Mouse (Mus musculus) forebrain, embryonic 16.5 days (tissue): Measurements from ENCODE around the gene Chst10. TPM values are rescaled to one million over a fixed set of nuclear protein-coding genes. Genes with fewer than 3 reads are reported as not detected.
A peak's percentile ranks its signal among the peaks of the same experiment; 100 is the strongest.

Source experiments
- ATAC-seq: fragments of 200-750 bp; cut with Nextera tagmentation; 2 replicates; pipeline ENCODE4 v1.8.0; 2017; ENCODE audit warnings: mild to moderate bottlenecking, moderate library complexity
- H3K27ac ChIP-seq: fragments of 300-500 bp; sonication (generic); 2 replicates; pipeline ENCODE4 v1.5.1; 2014; ENCODE audit warnings: low read length, control low read depth
- H3K27me3 ChIP-seq: fragments of 300-500 bp; sonication (generic); replicated peaks from 2 replicates; pipeline ENCODE4 v1.6.1; 2014; ENCODE audit warnings: low read length; ENCODE audit not compliant: control insufficient read depth, insufficient read depth
- H3K36me3 ChIP-seq: fragments of 300-500 bp; sonication (generic); 2 replicates; pipeline ENCODE4 v1.6.1; 2014; ENCODE audit not compliant: control insufficient read depth, insufficient read depth
- H3K4me1 ChIP-seq: fragments of 300-500 bp; sonication (generic); replicated peaks from 2 replicates; pipeline ENCODE4 v1.6.1; 2014; ENCODE audit warnings: low read length; ENCODE audit not compliant: control insufficient read depth, insufficient read depth
- H3K4me2 ChIP-seq: fragments of 300-500 bp; sonication (generic); 2 replicates; pipeline ENCODE4 v1.6.1; 2014; ENCODE audit warnings: mild to moderate bottlenecking, low read length, control low read depth
- H3K4me3 ChIP-seq: fragments of 300-500 bp; sonication (generic); replicated peaks from 2 replicates; pipeline ENCODE4 v1.5.1; 2014; ENCODE audit warnings: mild to moderate bottlenecking, low read length, control low read depth
- H3K9ac ChIP-seq: fragments of 300-500 bp; sonication (generic); replicated peaks from 2 replicates; pipeline ENCODE4 v1.6.1; 2014; ENCODE audit warnings: low read depth, low read length, control low read depth
- H3K9me3 ChIP-seq: fragments of 300-500 bp; sonication (generic); 2 replicates; pipeline ENCODE4 v1.6.1; 2016; ENCODE audit warnings: low read length; ENCODE audit not compliant: control insufficient read depth
- WGBS: fragments of 180-500 bp; shearing (Covaris S2); extraction: QIAGEN DNeasy Blood & Tissue Kit; methylation state at CpG from one replicate; pipeline ENCODE4 v1.1.7; 2014; 5-methylcytosine and 5-hydroxymethylcytosine counted together
- polyA plus RNA-seq: library from polyadenylated mRNA; unstranded; fragments of >200 nt; fragmentation: Nextera tagmentation; extraction: Ambion mirVana; gene quantifications from 2 replicates; pipeline ENCODE4 v1.2.1, GENCODE M21; 2015

The Chst10 gene
- polyA plus RNA-seq, 1 experiment from 2014 or later = 55.8 TPM

DNA sequence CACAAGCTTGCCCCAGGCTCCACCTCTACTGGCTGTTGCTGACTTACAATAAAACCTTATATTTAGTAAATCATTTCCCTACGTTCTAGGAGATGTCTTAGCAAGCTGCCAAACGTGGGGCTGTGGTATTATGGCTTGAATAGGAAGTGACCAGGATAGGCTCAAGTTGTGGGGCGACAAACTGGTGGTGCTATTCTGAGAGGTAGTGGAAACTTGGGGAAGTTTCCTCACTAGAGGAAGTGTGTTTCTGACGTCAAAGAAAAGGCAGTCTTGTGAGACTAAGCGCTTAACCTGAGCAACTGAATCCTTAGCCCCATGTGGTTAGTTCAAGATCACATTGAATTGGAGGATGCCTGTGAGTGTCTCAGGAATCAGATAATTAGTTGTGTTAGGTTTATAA lies 4.6 kb upstream of the Chst10 start:
- Histone ChIP-seq H3K4me1 (no peaks in the 10 kb centered on the region), H3K4me2 (no peak overlapping the region), H3K9ac (no peak overlapping the region), H3K4me3 (no peak overlapping the region), H3K36me3 (no peaks in the 10 kb centered on the region), H3K9me3 (no peaks in the 10 kb centered on the region), H3K27ac (no peak overlapping the region), H3K27me3 (no peaks in the 10 kb centered on the region)
- WGBS = 62% methylated on average over 5 of the region's 5 CpGs
- no peak for ATAC-seq

DNA sequence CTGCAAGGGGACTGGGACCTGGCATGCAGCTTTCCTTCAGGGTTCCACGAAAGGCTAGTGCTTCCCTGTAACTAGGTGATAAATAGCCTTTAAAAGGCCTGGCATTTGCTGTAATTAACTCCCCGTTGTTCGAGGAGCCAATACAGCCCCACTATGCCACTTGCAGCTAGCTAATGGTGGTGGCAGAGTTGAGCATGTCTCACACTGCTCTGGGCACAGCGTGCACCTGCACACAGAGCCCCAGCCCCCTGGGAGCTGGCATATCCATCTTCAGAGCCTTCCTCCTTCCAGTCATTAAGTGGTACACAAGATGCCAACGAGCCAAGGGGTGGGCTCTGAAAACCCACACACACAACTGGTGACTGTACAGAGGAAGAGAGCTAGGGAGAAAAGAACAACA lies 4.9 kb downstream of the Chst10 start:
- H3K9ac ChIP-seq = peak overlapping the region; percentile 22; the same call in 1 of the 2 replicates
- H3K27ac ChIP-seq = peak overlapping the region; percentile 65
- H3K4me2 ChIP-seq = no peak overlapping the region
- H3K9me3 ChIP-seq = no peaks in the 10 kb centered on the region
- H3K36me3 ChIP-seq = no peaks in the 10 kb centered on the region
- peaks cover 22% of the 10 kb centered on the region for H3K4me1 ChIP-seq
- 23% methylated on average over 5 of the region's 5 CpGs for WGBS
- ATAC-seq = peak; percentile 18; the same call in 1 of the 2 replicates
- H3K4me3 ChIP-seq = no peak overlapping the region
- H3K27me3 ChIP-seq = no peaks in the 10 kb centered on the region

DNA sequence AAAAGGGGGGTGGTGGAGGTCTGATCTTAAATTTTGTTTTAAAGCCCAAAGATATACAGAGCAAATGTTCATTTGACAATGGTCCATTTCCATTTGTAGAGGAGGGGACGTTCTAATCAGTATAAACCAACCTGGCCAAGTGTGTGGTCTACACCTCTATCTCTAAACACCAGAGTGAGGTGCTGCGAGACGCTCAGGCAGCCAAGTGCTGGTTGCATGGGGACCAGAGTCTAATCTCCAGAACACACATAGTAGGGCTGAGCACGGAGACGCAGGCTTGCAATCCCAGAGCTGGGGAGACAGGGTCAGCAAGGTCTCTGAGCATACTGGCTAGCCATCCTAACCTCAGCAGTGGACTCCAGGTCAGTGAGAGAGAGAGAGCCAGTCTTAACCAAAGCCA lies 6.5 kb downstream of the Chst10 start:
- no peaks in the 10 kb centered on the region for H3K27me3 ChIP-seq
- H3K9me3 ChIP-seq = no peaks in the 10 kb centered on the region
- no peak overlapping the region for H3K4me3 ChIP-seq
- peaks cover 16% of the 10 kb centered on the region for H3K4me1 ChIP-seq
- H3K27ac ChIP-seq = no peak overlapping the region
- H3K36me3 ChIP-seq = no peaks in the 10 kb centered on the region
- no peak overlapping the region for H3K9ac ChIP-seq
- WGBS = 89% methylated on average over 5 of the region's 5 CpGs
- no peak overlapping the region for H3K4me2 ChIP-seq
- no peak for ATAC-seq

DNA sequence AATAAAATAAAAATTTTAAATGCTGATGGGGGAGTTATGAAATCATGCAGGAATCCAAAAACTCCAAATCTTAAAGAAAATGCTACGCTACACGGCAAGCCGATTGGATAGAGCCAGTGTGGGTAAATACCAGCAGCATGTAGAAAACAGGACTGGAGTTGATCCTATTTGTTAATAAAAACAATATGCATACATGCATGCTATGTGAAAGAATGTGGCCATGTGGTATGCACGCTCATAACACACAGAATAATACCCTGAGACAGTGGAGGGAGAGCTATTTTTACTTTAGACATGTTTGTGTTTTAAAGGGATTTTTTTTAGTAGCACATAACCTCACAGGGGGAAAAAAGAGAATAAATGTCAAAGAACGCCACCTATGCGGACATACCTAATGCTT lies 9.2 kb downstream of the Chst10 start:
- Histone ChIP-seq H3K36me3 (0 out of 2 replicates have a peak, but pooled peaks cover 4% of the 10 kb centered on the region), H3K4me2 (no peak overlapping the region), H3K27ac (no peak overlapping the region), H3K27me3 (no peaks in the 10 kb centered on the region), H3K4me3 (no peak overlapping the region), H3K9ac (no peak overlapping the region), H3K9me3 (no peaks in the 10 kb centered on the region), H3K4me1 (peaks cover 11% of the 10 kb centered on the region)
- WGBS = 94% methylated on average over 6 of the region's 6 CpGs
- ATAC-seq = no peak

DNA sequence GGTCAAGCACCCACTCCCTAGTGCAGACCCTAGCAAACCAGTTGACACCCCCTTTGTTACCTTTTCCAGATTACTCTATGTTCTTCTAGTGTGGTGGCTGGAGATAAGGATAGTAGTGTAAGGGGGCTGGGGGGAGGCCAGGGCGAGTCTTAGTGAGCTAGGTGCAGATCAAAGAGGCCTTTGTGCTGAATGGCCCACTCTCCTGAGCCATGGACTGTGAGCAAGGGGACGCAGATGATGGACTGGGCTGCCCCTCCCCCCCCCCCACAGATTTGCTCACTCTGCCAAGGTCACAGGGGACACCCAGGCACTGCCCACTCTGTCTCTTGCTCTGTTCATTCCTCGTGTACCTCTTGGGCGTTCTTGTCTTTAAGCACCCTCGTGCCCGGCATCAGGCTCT lies 10.9 kb downstream of the Chst10 start:
- no peaks in the 10 kb centered on the region for H3K27me3 ChIP-seq
- H3K4me3 ChIP-seq = no peak overlapping the region
- peaks cover 11% of the 10 kb centered on the region for H3K36me3 ChIP-seq
- no peak overlapping the region for H3K9ac ChIP-seq
- H3K27ac ChIP-seq = no peak overlapping the region
- WGBS = 82% methylated on average over 6 of the region's 6 CpGs
- no peaks in the 10 kb centered on the region for H3K9me3 ChIP-seq
- H3K4me1 ChIP-seq = no peaks in the 10 kb centered on the region
- no peak overlapping the region for H3K4me2 ChIP-seq
- ATAC-seq = no peak

DNA sequence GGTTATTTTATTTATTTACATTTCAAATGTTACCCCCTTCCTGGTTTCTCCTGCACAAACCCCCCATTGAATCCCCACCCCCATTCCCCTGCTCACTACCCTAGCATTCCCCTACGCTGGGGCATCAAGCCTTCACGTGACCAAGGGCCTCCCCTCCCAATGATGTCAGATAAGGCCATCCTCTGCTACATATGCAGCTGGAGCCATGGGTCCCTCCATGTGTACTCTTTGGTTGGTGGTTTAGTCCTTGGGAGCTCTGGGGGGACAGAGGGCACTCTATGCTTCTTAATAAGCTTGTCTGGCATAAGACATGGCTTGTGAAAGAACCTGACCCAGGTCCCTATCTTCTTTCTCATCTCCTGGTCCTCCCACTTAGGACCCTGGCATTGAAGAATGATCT lies 11.4 kb downstream of the Chst10 start:
- no peak overlapping the region for H3K4me2 ChIP-seq
- WGBS = 88% methylated on average over 2 of the region's 2 CpGs
- no peaks in the 10 kb centered on the region for H3K4me1 ChIP-seq
- H3K27ac ChIP-seq = no peak overlapping the region
- H3K9me3 ChIP-seq = no peaks in the 10 kb centered on the region
- no peak overlapping the region for H3K9ac ChIP-seq
- no peak overlapping the region for H3K4me3 ChIP-seq
- peaks cover 11% of the 10 kb centered on the region for H3K36me3 ChIP-seq
- ATAC-seq = no peak
- no peaks in the 10 kb centered on the region for H3K27me3 ChIP-seq

DNA sequence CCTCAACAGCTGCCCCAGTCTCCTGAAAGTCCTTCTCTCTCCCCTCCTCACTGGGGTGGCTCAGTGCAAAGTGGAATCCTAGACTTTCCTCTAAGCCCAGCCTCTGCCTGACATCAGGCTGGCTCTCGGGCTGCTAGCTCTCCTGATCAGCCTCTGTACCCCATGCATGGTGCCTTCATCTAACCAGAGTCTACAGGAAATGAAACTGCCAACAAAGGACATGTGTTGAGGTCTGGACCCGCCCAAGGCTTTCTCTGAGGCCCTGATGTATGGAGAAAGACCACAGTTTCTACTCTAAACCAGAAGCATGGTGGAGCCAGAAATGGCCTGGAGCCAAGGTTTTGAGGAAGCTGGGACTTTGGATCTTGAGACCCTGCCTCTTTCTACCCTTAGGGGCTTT lies 12.0 kb downstream of the Chst10 start:
- Histone ChIP-seq H3K4me2 (no peak overlapping the region), H3K36me3 (peaks cover 11% of the 10 kb centered on the region), H3K4me1 (no peaks in the 10 kb centered on the region), H3K27me3 (no peaks in the 10 kb centered on the region), H3K9me3 (no peaks in the 10 kb centered on the region), H3K27ac (no peak overlapping the region), H3K4me3 (no peak overlapping the region), H3K9ac (no peak overlapping the region)
- ATAC-seq = no peak
- 86% methylated on average over 2 of the region's 2 CpGs for WGBS

DNA sequence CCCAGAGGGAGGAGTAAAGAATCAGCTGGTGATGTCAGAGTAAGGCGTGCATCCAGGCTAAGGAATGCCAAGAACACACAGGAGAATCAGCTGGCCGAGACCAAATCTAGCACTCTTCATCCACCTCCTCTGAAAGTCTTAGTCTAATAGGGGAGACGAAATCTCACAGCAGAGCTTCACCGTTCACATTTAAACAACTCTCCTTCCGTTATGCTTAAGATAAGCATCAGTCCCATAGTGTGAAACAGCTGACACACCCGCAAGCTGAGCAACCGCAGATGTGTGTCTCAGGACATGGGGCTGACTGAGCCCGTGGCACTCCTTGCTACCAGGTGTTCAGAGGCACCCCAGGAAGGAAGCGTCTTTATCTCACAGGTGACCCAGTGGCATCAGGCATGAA lies 14.2 kb downstream of the Chst10 start:
- no peak for ATAC-seq
- Histone ChIP-seq H3K36me3 (peaks cover 11% of the 10 kb centered on the region), H3K4me1 (no peaks in the 10 kb centered on the region), H3K27ac (no peak overlapping the region), H3K27me3 (no peaks in the 10 kb centered on the region), H3K9ac (no peak overlapping the region), H3K4me2 (no peak overlapping the region), H3K9me3 (no peaks in the 10 kb centered on the region), H3K4me3 (no peak overlapping the region)
- 91% methylated on average over 9 of the region's 9 CpGs for WGBS

DNA sequence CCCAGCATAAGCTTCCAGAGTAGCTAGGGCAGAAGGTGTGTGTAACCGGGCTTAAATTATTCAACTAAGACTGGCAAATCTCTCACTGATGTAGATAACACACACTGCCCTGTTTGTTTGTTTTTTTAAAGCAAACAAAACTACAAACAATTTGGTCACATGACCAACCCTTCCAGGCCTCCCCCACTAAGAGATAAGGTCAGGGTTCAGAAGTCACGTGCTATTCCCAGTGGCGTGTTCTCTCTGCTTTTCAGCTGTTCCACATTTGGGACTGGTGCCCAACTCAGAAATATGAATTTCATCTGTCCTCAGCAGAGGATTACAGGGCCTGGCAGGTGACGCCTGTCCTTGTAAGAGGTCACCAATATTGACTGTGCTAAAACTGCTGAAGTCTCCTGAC lies 15.2 kb downstream of the Chst10 start:
- H3K4me2 ChIP-seq = no peak overlapping the region
- no peaks in the 10 kb centered on the region for H3K4me1 ChIP-seq
- no peak overlapping the region for H3K9ac ChIP-seq
- peaks cover 11% of the 10 kb centered on the region for H3K36me3 ChIP-seq
- no peaks in the 10 kb centered on the region for H3K9me3 ChIP-seq
- no peak for ATAC-seq
- H3K27ac ChIP-seq = no peak overlapping the region
- no peaks in the 10 kb centered on the region for H3K27me3 ChIP-seq
- 91% methylated on average over 4 of the region's 4 CpGs for WGBS
- no peak overlapping the region for H3K4me3 ChIP-seq

DNA sequence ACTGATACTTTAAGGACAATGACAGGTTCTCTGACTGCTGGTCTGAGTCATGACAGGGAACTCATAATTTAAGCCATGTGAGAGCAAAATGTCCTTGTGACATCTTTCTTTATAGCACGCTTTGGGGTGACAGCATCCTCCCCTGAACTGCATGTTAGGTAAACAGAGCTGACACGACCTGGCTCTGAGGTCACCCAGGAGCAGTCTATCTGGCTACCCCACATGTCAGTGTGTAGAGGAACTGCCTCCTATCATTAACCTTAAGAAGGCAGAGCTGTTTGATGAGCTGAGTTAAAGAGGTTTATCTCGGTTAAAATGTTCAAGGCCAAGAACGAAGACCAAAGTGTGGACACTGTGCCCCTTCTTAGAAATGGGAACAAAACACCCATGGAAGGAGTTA lies 16.6 kb downstream of the Chst10 start:
- H3K9me3 ChIP-seq = no peaks in the 10 kb centered on the region
- H3K36me3 ChIP-seq = peaks cover 11% of the 10 kb centered on the region
- ATAC-seq = no peak
- H3K4me1 ChIP-seq = no peaks in the 10 kb centered on the region; the same call in 1 of the 2 replicates
- 93% methylated on average over 4 of the region's 4 CpGs for WGBS
- H3K9ac ChIP-seq = no peak overlapping the region
- H3K27ac ChIP-seq = no peak overlapping the region
- H3K4me3 ChIP-seq = no peak overlapping the region
- no peaks in the 10 kb centered on the region for H3K27me3 ChIP-seq
- H3K4me2 ChIP-seq = no peak overlapping the region
